Mouse (Mus musculus) embryonic fibroblast, embryonic 13.5 days (primary cell): Measurements from ENCODE around the gene Ano1. TPM values are rescaled to one million over a fixed set of nuclear protein-coding genes. Genes with fewer than 3 reads are reported as not detected.

ENCODE experiments used
- H3K27ac ChIP-seq: 2 replicates; pipeline ENCODE4 v1.5.1; 2012; ENCODE audit warnings: low read length, control low read depth, inconsistent platforms; ENCODE audit not compliant: insufficient read depth
- H3K4me1 ChIP-seq: 2 replicates; pipeline ENCODE4 v1.6.1; 2011; ENCODE audit warnings: low read length; ENCODE audit not compliant: control insufficient read depth, insufficient read depth
- H3K4me3 ChIP-seq: 2 replicates; pipeline ENCODE4 v1.5.1; 2011; ENCODE audit warnings: mild to moderate bottlenecking, control low read depth, low read length; ENCODE audit not compliant: insufficient read depth
- CTCF ChIP-seq: IDR thresholded peaks from 2 replicates; pipeline ENCODE4 v1.5.1; 2011; ENCODE audit warnings: mild to moderate bottlenecking, control low read depth, low read length, moderate library complexity, borderline replicate concordance; ENCODE audit not compliant: insufficient read depth
- POLR2A ChIP-seq: IDR thresholded peaks from 2 replicates; pipeline ENCODE4 v1.6.1; 2011; ENCODE audit warnings: low read depth, mild to moderate bottlenecking, control low read depth, low read length, moderate library complexity
- polyA plus RNA-seq: library from polyadenylated mRNA; stranded (reverse); fragments of >200 nt; gene quantifications from 2 replicates; pipeline ENCODE4 v1.2.4, GENCODE M21; 2011; ENCODE audit warnings: low read depth; ENCODE audit not compliant: missing spikeins, insufficient read length

Gene Ano1
- polyA plus RNA-seq, 1 experiment: 5.2 TPM

- Histone ChIP-seq H3K4me3 (no peak overlapping the region), H3K4me1 (peaks cover 4% of the 10 kb centered on the region; the same call in 1 of the 2 replicates), H3K27ac (no peak overlapping the region)
- TF ChIP-seq CTCF (no peak), POLR2A (no peak)
Observed at GRCm38 (mm10) chr7:144680096-144680495, 71.7 kb downstream of the Ano1 start.

- no peaks in the 10 kb centered on the region for H3K4me1 ChIP-seq
- TF ChIP-seq POLR2A (no peak), CTCF (no peak)
- no peak overlapping the region for H3K27ac ChIP-seq
- peak overlapping the region; percentile 21 for H3K4me3 ChIP-seq
Observed at GRCm38 (mm10) chr7:144678241-144679030, 73.3 kb downstream of the Ano1 start.

- H3K4me1 ChIP-seq: no peaks in the 10 kb centered on the region
- 0 out of 2 replicates have a peak overlapping the region, but pooled peaks have one; percentile 21 for H3K4me3 ChIP-seq
- no peak for TF ChIP-seq POLR2A
- TF ChIP-seq CTCF: no peak
- no peak overlapping the region for H3K27ac ChIP-seq
Observed at GRCm38 (mm10) chr7:144677341-144678086, 74.3 kb downstream of the Ano1 start.

GRCm38 (mm10) chr7:144675632-144676031 is 76.1 kb downstream of the Ano1 start:
- Histone ChIP-seq H3K4me3 (no peak overlapping the region), H3K27ac (no peak overlapping the region), H3K4me1 (no peaks in the 10 kb centered on the region)
- TF ChIP-seq POLR2A: no peak
- TF ChIP-seq CTCF: no peak

GRCm38 (mm10) chr7:144669895-144670294 is 81.9 kb downstream of the Ano1 start:
- Histone ChIP-seq H3K4me3 (no peak overlapping the region), H3K4me1 (no peaks in the 10 kb centered on the region), H3K27ac (no peak overlapping the region)
- no peak for TF ChIP-seq POLR2A
- TF ChIP-seq CTCF: no peak

GRCm38 (mm10) chr7:144668603-144669278 is 83.0 kb downstream of the Ano1 start:
- H3K27ac ChIP-seq: no peak overlapping the region
- no peaks in the 10 kb centered on the region for H3K4me1 ChIP-seq
- H3K4me3 ChIP-seq: no peak overlapping the region
- no peak for TF ChIP-seq POLR2A
- no peak for TF ChIP-seq CTCF

GRCm38 (mm10) chr7:144667091-144667490 is 84.7 kb downstream of the Ano1 start:
- H3K4me3 ChIP-seq: no peak overlapping the region
- no peak overlapping the region for H3K27ac ChIP-seq
- TF ChIP-seq CTCF (no peak), POLR2A (no peak)
- H3K4me1 ChIP-seq: no peaks in the 10 kb centered on the region

GRCm38 (mm10) chr7:144665585-144665984 is 86.2 kb downstream of the Ano1 start:
- TF ChIP-seq CTCF: no peak
- no peak for TF ChIP-seq POLR2A
- H3K4me1 ChIP-seq: no peaks in the 10 kb centered on the region
- no peak overlapping the region for H3K27ac ChIP-seq
- no peak overlapping the region for H3K4me3 ChIP-seq

- Histone ChIP-seq H3K4me1 (no peaks in the 10 kb centered on the region), H3K27ac (no peak overlapping the region), H3K4me3 (no peak overlapping the region)
- no peak for TF ChIP-seq POLR2A
- no peak for TF ChIP-seq CTCF
Observed at GRCm38 (mm10) chr7:144663566-144663965, 88.2 kb downstream of the Ano1 start.
